Mouse (Mus musculus) right cerebral cortex, postnatal 10 days (tissue): ENCODE data around the gene Dchs1.
A peak's percentile ranks its signal among the peaks of the same experiment; 100 is the strongest.
"Not testable (repeated sequence)": the region's sequence is repeated elsewhere in the genome, so short reads cannot be mapped to it uniquely, and the experiment has no call there.

Source experiments
- DNase-seq, 2 experiments: peaks; one replicate each; pipeline ENCODE4 v3.0.0; 2021; ENCODE audit warnings: low spot score in 2 of 2

Gene Dchs1

DNA sequence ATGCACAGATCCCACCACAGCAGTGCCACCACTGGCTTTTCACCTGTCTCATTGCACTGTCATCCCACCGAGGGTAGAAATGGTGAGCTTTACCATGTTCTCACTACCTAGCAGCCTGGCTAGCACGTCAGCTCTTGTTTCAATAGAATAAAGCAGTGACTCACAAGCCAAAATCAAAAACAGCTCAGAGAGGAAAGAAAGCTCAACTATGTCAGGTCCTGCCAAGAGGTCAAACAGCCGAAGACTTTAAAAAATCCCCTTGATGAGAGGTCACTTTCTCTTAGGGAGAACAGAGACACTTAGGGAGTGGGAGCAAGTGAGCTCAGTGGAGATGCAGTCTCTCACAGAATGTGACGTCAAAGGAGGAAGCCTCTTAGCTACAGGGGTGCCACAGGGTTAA lies 3.6 kb downstream of the Dchs1 start:
- DNase-seq, result no peak

DNA sequence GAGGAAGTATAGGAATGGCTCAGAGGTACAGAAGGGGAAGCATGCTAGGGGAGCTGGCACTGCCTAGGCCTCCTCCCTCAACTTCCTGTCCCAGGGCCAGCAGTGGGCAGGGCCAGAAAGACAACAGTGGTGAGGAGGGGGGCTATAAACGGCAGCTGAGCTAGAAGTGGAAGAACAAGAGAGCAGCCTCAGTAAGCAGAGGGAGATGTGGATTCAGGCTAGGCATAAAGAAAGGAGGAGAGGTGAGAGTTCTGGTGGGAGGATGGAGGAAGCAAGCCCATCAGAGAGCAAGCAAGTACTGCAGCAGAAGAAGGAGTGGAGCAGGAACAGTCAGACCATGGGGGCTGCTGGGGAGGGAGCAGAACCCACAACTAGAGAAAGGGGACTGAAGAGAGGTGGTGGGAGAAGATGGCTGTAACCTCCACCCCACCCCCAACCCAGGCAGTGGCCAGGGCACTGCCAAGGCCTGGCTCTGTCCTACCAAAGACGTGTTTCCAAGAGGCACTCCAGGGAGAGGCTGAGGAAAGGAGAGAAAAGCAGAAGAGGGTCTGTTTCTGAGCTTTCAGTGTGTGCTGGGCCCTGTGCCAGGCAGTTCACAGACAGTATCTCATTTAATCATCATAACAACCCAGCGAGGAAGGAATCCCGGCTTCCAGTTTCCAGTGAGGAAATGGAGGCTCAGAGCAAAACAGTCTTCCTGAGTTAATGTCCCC lies 8.7 kb downstream of the Dchs1 start:
- peak; percentile 67 to 72 for DNase-seq

DNA sequence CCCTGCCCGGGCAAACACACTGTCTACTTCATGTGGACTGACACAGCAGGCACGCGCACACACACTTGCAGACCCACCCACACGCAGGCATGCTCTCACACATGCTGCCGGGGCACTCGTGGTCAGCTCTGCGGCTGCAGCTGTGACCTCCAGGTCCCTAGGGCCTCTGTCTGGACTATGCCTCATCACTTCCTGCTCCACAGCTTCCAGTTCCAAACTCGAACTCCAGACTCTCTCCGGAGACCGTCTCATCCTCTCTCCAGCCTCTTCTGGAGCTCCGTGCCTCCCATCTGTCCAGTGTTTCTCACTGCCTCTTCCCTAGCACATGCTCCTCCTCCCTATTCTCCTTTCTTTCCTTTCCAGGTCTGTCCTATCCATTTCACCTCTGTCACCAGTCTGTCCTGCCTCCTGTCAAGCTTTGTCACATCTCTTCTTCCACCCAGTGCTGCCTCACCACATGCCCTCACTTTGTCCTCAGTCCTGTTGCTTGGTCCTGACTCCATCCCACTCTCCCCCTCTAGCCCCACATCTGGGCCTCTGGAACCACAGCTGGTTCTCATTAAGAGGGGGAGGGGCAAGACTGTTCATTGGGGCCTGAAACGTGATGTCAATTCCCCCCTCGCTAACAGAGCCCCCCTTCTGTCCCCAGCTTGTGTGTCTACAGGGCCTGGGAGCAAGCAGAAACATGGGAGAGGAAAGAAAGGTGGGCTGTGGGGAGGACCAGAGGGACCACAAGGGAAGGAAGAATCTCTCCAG lies 9.5 kb downstream of the Dchs1 start:
- DNase-seq, result no peak

DNA sequence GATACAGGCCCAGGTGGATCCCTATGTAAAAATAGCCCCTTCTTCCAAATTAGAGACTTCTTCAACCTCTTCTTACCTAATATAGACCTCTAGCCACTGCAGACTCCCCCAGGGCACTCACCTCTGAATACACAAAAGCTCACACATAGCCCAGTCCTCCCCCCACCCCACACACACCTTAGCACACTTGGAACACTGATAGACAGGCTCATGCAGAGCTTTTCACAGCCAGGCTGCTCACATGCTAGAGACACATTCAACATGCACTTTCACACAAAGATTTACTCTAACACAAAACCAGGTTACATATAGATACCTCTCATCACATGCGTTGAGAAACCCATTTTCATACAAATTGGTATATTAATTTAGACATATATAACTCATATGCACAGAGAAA lies 10.1 kb downstream of the Dchs1 start:
- DNase-seq, result no peak

DNA sequence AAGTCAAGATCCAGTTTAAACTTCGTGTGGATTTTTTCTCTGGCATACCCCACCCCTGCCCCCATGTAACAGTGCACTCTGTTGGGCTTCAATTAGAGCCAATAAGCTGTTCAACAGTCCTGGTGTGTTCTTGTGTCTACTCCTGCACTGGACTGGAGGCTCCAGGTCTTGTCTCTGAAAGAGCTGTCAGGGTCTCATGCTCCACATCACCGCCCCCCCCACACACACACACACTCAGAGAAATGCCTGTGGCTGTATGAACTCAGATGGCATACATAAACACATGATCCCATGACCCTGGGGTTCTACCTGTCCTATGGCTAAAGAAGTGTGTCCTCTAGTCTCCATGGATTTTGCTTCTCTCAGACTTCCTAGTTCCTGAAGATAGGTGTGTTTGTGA lies 11.4 kb downstream of the Dchs1 start:
- no peak for DNase-seq

DNA sequence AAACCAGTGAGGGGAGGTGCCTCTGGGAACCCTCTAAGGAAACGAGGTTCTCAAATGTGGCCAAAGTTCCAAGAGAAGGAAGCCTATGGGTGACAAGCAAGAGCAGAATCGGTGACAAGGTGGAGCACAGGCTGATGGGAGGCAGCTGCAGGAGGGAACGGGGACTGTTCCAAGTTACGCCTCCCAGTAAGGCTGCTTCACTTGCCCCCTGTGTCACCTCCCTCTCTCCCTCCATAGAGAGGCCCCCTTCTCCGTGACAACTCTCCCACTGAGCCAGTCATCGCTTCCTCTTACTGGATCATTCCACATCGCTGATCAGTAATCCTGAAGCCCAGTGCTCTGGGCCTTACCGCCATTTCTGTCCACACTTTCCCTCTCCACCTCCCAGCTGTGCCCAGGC lies 12.8 kb downstream of the Dchs1 start:
- DNase-seq, result no peak

DNA sequence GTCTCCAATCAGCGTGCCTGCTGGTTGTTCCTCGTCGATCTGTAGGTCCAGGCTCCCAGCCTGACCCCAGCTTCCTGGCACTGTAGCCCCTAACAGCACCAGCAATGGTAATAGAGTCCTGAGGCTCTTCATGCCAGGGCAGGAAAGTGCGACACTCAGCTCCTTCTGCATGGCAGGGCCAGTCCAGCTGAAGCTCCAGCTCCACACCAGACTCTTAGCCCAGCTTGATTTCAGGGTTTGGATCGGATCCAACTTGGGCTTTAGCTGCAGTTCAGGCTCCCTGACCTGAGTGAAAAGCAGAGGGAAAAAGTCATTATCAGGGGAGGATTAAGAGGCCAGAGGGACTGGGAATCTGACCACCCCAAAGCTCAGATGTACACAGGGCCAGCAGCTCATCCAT lies 14.4 kb downstream of the Dchs1 start:
- DNase-seq, result no peak

DNA sequence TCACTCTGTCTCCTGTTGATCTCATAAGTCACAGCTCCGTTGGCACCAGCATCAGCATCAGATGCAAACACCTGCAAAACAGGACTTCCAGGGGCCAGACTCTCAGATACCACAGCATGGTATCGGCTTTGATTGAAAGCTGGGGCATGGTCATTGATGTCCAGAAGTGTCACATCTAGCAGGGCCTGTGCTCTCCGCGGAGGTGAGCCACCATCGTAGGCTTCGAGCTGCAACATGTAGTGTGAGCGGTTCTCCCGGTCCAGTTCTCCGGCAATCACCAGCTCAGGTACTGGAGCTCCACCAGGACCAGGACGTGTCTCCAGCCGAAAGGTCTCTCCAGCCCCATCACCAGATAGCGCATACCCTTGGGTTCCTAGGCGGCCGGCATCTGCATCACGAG lies 15.1 kb downstream of the Dchs1 start:
- DNase-seq, result no peak

DNA sequence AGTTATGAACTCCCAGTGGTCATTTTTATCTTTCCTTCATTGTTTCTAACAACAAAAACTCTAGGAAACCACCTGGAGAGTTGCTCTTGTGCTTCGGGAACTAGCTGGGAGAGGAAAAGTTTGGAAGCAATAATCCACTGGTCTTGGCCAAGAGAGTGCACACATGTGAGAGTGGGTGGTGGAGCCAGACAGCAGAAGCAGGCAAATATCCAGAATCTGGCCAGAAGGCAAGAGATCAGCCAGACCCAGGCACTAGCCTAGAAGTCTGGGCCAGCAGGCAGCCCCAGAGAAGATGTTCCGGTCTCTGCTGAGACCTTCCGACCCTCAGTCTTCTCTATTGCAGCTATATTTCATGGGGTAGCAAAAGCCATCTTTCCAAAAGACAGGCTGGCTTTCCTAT lies 17.5 kb downstream of the Dchs1 start:
- DNase-seq, result no peak

DNA sequence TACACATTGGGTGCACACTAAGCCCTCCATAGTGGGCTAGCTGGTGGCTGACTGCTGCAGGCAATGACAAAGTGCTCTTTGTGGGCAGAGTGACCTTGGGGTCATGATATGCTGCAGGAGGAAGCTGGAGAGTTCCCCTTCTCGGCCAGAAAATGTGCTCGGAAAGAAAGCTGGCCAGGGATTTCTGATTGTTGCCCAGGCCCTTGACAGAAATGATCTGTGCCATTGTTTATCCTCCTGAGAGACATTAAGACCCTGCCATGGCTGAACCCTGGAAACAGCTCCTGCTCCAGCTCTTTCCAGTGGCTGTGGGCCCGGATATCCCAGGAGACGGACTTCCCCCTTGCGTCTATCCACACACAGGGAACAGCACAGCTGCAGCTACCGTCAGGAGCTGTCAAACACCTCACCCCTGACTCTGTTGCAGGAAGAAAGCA lies 19.7 kb downstream of the Dchs1 start:
- DNase-seq, result no peak

DNA sequence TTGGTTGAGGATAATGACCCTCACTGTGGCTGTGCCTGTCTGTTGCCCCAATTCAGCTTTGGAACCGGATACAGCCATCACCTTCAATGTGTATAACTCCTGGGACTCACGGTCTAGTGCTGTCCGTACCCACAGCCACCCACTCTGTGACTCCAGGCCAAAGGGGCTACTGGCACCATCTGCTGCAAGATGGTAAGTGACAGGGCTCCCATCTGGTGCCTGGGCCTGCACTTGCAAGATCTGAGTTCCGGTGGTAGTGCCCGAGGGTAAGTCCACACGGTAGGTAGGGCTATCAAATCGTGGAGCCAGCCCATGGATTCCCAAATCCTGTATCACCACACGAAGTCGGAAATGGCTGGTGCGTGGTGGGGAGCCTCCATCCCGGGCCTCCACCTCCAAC lies 23.1 kb downstream of the Dchs1 start:
- DNase-seq, result no peak

DNA sequence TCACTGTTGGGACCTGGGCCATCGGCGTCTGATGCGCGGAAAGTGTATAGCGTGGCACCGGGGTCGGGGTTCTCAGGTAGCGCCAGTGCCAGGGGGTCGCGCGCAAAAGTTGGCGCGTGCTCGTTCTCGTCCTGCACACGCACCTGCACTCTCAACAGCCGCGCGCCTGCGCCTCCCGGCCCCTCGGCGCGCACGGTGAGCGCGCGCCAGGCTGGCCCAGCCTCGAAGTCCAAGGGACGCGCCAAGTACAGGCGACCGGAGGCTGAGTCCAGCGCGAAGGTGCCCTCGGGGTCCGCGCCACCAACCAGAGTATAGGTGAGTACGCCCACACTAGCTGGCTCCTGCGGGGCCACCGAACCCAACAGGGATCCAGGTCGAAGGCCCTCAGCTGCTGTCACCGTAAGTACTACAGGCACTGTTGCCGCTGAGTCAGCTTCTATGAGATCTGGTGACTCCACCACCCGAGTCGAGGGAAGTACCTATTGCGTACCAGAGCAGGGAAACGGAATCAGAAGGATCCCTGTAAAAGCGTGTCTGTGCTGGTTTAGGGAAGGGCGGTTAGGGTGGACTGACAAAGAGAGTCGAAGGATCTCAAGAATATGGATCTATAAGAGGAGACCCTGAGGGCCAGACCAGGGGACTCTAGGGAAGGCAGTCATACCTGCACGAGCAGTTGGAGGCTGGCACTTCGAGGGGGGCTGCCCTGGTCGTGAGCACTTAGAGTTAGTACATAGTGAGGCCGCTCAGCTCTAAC lies 24.8 kb downstream of the Dchs1 start:
- DNase-seq, result no peak

DNA sequence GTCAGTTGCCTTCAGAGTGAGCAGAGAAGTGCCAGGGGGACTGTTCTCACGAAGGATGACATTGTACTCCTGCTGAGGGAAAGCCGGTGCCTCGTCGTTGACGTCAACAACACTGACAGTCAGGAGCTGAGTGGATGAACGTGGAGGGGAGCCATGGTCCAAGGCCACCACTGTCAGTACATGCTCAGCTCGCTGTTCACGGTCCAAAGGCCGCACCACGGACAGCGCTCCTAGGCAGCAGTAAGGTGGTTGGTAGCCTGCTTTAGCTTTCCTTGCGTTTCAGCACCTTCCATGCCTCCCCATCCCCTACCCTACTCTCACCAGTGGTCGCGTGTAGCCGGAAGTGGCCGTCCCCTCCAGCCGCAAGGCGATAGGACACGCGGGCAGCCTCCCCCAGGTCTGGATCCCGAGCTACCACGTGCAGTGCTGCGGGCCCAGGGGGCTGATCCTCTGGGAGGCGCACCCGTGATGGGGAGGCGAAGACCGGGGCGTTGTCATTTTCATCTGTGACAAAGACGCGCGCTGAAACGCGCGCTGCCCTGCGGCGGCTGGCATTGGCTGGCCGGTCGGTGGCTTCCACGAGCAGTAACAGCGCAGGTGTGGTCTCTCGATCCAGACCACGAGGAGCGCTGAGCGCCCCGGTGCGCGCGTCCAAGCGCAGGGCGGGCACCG lies 25.5 kb downstream of the Dchs1 start:
- no peak for DNase-seq

DNA sequence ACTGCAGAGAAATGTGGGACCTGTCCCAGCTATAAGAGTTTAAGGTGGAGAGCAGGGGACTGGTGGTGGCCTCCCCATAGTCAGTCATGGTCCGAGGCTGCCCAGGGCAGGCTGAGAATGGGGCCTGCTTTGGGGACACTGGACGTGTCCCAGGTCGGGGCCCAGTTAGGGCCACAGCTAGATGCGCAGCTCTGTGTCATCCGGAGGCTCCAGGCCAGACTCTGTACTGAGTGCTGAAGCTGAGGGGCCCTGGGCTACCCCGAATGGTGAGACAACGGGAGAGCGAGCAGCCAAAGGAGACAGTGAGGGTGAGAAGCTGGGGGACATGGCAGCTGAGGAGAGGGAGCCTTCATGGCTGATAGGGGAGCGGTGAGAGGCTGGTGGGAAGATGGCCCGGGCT lies 34.2 kb downstream of the Dchs1 start:
- no peak for DNase-seq

DNA sequence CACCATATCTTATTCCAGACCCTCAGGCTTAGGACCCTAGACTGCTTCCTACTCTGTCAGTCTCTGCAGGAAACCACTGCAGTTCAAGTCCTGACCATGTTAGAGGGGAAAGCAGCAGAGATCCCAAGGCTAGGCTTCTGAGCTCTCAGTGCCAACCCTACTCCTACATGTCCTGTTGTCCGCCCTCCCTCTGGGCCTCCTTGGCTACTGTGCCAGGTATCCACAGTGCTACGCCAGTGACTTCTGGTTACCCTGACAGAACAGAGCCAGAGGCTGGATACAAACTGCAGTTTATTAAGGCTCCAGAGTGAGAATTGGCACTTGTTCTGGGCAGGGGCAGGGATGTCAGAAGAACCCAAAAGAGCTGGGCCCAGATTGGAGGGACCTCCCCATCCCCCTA lies 34.7 kb downstream of the Dchs1 start:
- no peak for DNase-seq

DNA sequence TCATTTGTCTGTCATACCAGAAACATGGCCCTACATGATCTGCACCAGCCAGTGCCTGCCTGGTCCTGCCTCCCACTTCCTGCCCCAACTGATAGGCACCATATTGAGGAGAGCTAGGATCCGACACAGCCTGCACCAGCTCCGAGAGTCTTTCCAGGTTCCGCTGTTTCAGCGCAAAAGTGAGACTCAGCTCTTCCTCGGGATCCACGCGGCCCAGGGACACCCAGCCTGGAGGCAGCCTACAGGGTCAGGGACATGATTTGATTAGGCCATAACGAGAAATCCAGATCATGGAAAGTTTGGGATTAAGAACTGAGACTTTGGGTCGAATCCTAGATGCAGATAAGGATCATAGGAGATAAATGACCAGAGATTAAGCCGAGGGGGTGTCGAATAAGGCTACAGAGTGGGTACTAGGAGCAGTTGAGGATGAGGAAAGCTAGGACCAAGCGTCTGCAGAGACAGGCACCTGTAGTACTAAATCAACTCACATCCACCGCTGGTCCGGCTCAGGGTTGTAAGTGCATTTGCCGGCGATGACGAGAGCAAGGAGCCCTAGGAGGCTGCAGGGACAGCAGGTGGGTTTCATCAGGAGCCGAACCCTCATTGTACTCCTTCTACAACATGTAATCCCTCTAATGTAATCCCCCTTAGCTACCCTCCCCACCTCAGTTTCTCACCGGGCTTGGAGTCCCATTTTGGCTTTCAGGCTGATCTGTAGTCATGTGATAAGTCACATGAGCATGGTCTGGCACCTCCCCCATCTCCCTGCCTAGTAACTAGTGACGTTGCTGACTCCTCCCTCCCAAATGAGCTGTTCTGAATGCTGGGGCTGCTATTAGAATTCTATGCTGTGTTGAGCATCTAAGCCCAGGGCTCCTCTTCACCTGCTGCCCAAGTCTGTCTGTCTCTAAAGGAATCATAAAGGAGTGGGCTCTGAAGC lies 35.7 kb downstream of the Dchs1 start, which contains the start of gene Tpp1:
Gene Tpp1 (minus strand): TSS at position 745 of the 943 bp plus-strand sequence.
- DNase-seq, result peak; percentile 96 to 97

DNA sequence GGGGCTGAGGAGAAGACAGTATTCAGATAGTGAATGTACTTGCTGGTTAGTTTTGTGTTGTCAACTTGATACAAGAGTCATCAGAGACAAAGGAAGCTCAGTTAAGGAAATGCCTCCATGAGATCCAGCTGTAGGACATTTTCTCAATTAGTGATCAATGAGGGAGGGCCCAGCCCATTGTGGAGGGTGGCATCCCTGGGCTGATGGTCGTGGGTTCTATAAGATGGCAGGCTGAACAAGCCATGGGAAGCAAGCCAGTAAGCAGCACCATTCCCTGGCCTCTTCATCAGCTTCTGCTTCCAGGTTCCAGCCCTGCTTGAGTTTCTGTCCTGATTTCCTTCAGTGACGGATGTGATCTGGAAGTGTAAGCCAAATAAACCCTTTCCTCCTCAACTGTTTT lies 39.7 kb downstream of the Dchs1 start:
- DNase-seq, result no peak

DNA sequence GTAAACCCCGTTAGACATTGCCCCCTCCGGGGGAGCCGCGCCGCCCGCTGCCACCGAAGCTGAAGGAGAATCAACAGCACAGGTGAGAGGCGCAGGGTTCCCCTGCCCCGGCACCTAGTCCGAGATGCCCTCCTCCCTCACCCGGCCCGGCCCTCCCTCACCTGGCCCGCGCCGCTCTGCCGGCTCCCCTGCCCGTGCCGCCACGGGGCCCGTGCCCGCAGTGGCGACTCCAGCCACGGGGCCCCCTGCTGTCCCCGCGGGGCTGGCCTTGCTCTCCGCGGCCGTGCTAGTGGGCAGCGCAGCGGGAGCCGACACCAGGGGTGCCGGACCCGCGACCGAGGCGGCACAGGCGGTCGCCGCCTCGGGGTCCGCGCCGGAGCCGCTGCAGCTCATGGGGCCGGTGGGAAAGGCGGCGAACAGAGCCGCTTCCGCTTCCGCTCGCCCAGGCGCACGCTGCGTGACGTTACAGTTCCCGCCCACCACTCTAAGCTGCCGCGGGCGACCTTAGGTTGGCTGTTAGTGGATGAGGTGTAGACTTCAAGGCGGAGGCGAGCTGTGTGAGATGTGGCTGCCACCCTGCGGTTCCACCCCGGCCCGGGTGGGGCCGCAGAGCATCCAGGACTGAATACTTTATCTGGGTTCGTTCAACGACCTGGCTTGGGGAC lies 43.4 kb downstream of the Dchs1 start, which contains the start of gene Taf10:
Gene Taf10 (minus strand): TSS at position 436 of the 665 bp plus-strand sequence.
- DNase-seq, result peak; percentile 92 to 93

DNA sequence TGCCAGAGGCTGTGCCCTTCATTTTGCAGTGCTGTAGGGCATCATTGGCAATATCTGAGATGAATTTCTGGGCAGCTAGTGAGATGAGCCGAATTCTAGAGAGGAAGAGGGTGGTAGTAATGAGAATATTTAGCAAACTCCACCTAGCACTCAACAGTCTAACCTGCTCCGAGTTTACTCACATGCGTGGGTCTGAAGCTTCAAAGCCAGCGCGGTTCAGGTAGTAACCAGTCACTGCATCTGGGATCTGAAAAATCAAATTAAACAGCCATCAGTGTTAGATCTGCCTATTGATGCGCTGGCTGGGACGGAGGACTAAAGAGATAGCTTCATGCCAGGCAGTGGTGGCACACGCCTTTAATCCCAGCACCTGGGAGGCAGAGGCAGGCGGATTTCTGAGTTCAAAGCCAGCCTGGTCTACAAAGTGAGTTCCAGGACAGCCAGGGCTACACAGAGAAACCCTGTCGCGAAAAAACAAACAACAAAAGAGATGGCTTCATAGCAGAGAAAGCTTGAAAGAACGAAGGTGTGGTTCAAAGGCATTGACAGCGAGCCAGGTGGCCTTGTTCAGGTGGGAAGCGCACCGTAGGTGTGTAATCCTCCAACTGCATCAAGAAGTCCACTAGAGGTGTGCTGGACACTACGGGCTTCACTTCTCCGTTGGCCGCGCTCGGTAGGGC lies 44.1 kb downstream of the Dchs1 start:
- not testable (repeated sequence) for DNase-seq
